Mouse (Mus musculus) liver, embryonic 11.5 days (tissue): ENCODE measurements around the gene Cckbr. TPM values are rescaled to one million over a fixed set of nuclear protein-coding genes. Genes with fewer than 3 reads are reported as not detected.
"Not testable (repeated sequence)": the region's sequence is repeated elsewhere in the genome, so short reads cannot be mapped to it uniquely, and the experiment has no call there.

ENCODE experiments used
- ATAC-seq: fragments of 200-750 bp; cut with Nextera tagmentation; replicated peaks from 2 replicates; pipeline ENCODE4 v1.8.0; 2017; ENCODE audit warnings: moderate number of reproducible peaks, mild to moderate bottlenecking, moderate TSS enrichment, moderate library complexity; ENCODE audit not compliant: low FRiP score
- DNase-seq: peaks from one replicate; pipeline ENCODE4 v3.0.0-alpha.2; 2017; ENCODE audit warnings: low spot score
- H3K27ac ChIP-seq: fragments of 300-500 bp; sonication (generic); 2 replicates; pipeline ENCODE4 v1.5.1; 2014; ENCODE audit warnings: mild to moderate bottlenecking, low read depth, low read length, control low read depth
- H3K27me3 ChIP-seq: fragments of 300-500 bp; sonication (generic); replicated peaks from 2 replicates; pipeline ENCODE4 v1.6.1; 2014; ENCODE audit warnings: low read length, mixed read lengths; ENCODE audit not compliant: control insufficient read depth, insufficient read depth
- H3K36me3 ChIP-seq: fragments of 300-500 bp; sonication (generic); 2 replicates; pipeline ENCODE4 v1.6.1; 2014; ENCODE audit warnings: mild to moderate bottlenecking, low read length, moderate library complexity, mixed read lengths; ENCODE audit not compliant: control insufficient read depth, insufficient read depth
- H3K4me1 ChIP-seq: fragments of 300-500 bp; sonication (generic); replicated peaks from 2 replicates; pipeline ENCODE4 v1.6.1; 2014; ENCODE audit warnings: low read length, mixed read lengths; ENCODE audit not compliant: control insufficient read depth, insufficient read depth
- H3K4me2 ChIP-seq: fragments of 300-500 bp; sonication (generic); 2 replicates; pipeline ENCODE4 v1.6.1; 2014; ENCODE audit warnings: mild to moderate bottlenecking, control low read depth, moderate library complexity
- H3K4me3 ChIP-seq: fragments of 300-500 bp; sonication (generic); 2 replicates; pipeline ENCODE4 v1.5.1; 2014; ENCODE audit warnings: low read depth, low read length, control low read depth
- H3K9ac ChIP-seq: fragments of 300-500 bp; sonication (generic); 2 replicates; pipeline ENCODE4 v1.6.1; 2014; ENCODE audit warnings: low read depth, low read length, control low read depth
- H3K9me3 ChIP-seq: fragments of 300-500 bp; sonication (generic); 2 replicates; pipeline ENCODE4 v1.6.1; 2016; ENCODE audit warnings: low read length, inconsistent platforms, mixed read lengths; ENCODE audit not compliant: control insufficient read depth
- WGBS: fragments of 180-500 bp; shearing (Covaris S2); extraction: QIAGEN DNeasy Blood & Tissue Kit; methylation state at CpG from one replicate; pipeline ENCODE4 v1.1.7; 2014; 5-methylcytosine and 5-hydroxymethylcytosine counted together
- polyA plus RNA-seq: library from polyadenylated mRNA; unstranded; fragments of >200 nt; fragmentation: Nextera tagmentation; extraction: Ambion mirVana; gene quantifications from 2 replicates; pipeline ENCODE4 v1.2.1, GENCODE M21; 2014

Gene Cckbr
- polyA plus RNA-seq, 1 experiment from 2014 or later = 0.05 TPM

DNA sequence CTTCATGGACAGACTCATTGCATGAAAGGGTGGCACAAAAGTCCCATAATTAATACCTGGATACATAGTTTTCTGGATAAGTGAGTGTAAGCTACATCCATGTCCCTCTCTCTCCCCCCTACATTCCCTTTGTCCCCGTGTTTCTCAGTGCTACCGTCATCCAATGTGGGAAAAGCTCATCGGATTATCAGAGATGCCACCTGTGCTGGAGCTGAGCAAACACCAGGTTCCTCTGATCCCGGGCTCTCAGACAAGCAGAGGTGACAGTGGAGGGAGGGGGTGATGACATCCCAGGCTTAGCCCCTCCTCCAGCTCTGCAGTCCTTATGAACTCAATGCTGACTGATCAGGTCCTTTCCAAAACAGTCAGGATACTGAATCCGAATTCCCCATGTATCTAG is 1.2 kb upstream of the Cckbr start:
- H3K4me2 ChIP-seq = no peak overlapping the region
- no peak for ATAC-seq
- peaks cover 31% of the 10 kb centered on the region for H3K27me3 ChIP-seq
- 16% methylated on average over 5 of the region's 5 CpGs for WGBS
- H3K9ac ChIP-seq = no peak overlapping the region
- H3K36me3 ChIP-seq = no peaks in the 10 kb centered on the region
- no peaks in the 10 kb centered on the region for H3K9me3 ChIP-seq
- H3K4me1 ChIP-seq = no peaks in the 10 kb centered on the region
- no peak overlapping the region for H3K4me3 ChIP-seq
- H3K27ac ChIP-seq = no peak overlapping the region
- no peak for DNase-seq

- DNase-seq (no peak), ATAC-seq (peak; percentile 45)
- H3K36me3 ChIP-seq = no peaks in the 10 kb centered on the region
- no peaks in the 10 kb centered on the region for H3K4me1 ChIP-seq
- 7% methylated on average over 10 of the region's 11 CpGs for whole genome bisulfite sequencing
- peaks cover 31% of the 10 kb centered on the region for H3K27me3 ChIP-seq
- peak overlapping the region; percentile 55 for H3K4me2 ChIP-seq
- peak overlapping the region; percentile 26 for H3K4me3 ChIP-seq
- no peaks in the 10 kb centered on the region for H3K9me3 ChIP-seq
- H3K9ac ChIP-seq = no peak overlapping the region
- H3K27ac ChIP-seq = no peak overlapping the region
Measured at GRCm38 (mm10) chr7:105426051-105426450, 520 bp downstream of the Cckbr start.

- DNase-seq (no peak), ATAC-seq (no peak)
- Histone ChIP-seq H3K9ac (no peak overlapping the region), H3K36me3 (no peaks in the 10 kb centered on the region), H3K27me3 (no peaks in the 10 kb centered on the region), H3K4me3 (no peak overlapping the region), H3K4me1 (no peaks in the 10 kb centered on the region), H3K9me3 (no peaks in the 10 kb centered on the region), H3K27ac (no peak overlapping the region), H3K4me2 (no peak overlapping the region)
- 57% methylated on average over 1 of the region's 1 CpGs for WGBS
Measured at GRCm38 (mm10) chr7:105432058-105432457, 6.5 kb downstream of the Cckbr start.

DNA sequence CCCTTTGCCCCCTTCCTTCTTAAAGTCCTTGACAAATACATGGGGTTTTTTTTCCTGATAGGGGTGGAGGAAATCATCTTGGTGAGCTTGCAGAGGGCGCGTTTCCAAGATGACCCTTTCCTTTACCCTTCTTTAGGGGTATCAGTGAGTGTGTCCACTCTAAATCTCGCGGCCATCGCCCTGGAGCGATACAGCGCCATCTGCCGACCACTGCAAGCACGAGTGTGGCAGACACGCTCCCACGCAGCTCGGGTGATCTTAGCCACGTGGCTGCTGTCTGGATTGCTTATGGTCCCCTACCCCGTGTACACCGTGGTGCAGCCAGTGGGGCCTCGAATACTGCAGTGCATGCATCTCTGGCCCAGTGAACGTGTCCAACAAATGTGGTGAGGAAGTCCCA is 8.3 kb downstream of the Cckbr start:
- H3K9ac ChIP-seq = no peak overlapping the region
- 78% methylated on average over 17 of the region's 17 CpGs for WGBS
- no peaks in the 10 kb centered on the region for H3K4me1 ChIP-seq
- H3K4me2 ChIP-seq = no peak overlapping the region
- DNase-seq (no peak), ATAC-seq (no peak)
- H3K27me3 ChIP-seq = no peaks in the 10 kb centered on the region
- no peaks in the 10 kb centered on the region for H3K9me3 ChIP-seq
- no peak overlapping the region for H3K4me3 ChIP-seq
- no peaks in the 10 kb centered on the region for H3K36me3 ChIP-seq
- no peak overlapping the region for H3K27ac ChIP-seq

- no peak for DNase-seq
- ATAC-seq = no peak
- no peak overlapping the region for H3K4me3 ChIP-seq
- no peak overlapping the region for H3K4me2 ChIP-seq
- no peak overlapping the region for H3K27ac ChIP-seq
- WGBS = 61% methylated on average over 22 of the region's 22 CpGs
- no peaks in the 10 kb centered on the region for H3K9me3 ChIP-seq
- no peak overlapping the region for H3K9ac ChIP-seq
- no peaks in the 10 kb centered on the region for H3K36me3 ChIP-seq
- H3K27me3 ChIP-seq = no peaks in the 10 kb centered on the region
- no peaks in the 10 kb centered on the region for H3K4me1 ChIP-seq
Measured at GRCm38 (mm10) chr7:105434798-105435197, 9.3 kb downstream of the Cckbr start.

DNA sequence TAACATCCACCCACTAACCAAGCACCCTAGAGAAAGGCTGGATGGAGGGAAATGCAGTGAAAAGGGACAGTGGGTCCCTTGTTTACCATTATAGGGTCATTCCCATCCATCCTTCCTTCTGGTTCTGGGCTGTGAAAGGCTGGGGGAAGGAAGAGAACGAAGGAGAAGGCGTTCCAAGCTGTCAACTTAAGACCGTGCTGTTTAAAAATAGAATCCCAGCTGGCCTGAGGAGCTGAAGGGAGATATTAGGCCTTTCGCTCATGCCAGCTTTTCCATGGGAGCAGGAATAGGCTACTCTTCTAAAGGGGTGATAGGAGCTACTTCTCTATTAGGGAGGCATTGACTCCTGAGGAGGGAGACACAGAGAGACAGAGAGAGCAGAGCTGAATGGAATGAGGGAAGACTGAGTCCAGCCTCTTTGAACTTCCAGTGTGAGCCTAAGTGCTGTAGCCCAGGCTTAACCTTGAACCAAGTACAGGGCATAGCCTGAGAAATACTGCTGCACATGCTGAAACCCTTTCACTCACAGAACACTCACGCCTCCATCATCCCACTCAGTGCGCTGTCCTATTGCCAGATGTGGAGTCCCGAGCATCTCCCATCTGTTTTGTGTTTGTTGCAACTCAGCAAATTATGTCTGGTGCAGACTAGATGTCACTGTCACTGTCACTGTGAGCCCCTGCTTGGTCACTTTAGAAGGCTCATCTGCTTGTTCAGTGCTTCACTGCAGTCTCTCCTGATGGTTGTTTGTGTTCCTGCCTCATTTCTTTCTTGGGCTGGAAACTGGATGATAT is 12.6 kb downstream of the Cckbr start:
- H3K27ac ChIP-seq = no peak overlapping the region
- no peak for DNase-seq
- H3K36me3 ChIP-seq = no peaks in the 10 kb centered on the region
- H3K4me3 ChIP-seq = no peak overlapping the region
- no peaks in the 10 kb centered on the region for H3K4me1 ChIP-seq
- 70% methylated on average over 7 of the region's 7 CpGs for WGBS
- H3K9me3 ChIP-seq = no peaks in the 10 kb centered on the region
- no peak overlapping the region for H3K4me2 ChIP-seq
- H3K27me3 ChIP-seq = no peaks in the 10 kb centered on the region
- no peak for ATAC-seq
- H3K9ac ChIP-seq = no peak overlapping the region

DNA sequence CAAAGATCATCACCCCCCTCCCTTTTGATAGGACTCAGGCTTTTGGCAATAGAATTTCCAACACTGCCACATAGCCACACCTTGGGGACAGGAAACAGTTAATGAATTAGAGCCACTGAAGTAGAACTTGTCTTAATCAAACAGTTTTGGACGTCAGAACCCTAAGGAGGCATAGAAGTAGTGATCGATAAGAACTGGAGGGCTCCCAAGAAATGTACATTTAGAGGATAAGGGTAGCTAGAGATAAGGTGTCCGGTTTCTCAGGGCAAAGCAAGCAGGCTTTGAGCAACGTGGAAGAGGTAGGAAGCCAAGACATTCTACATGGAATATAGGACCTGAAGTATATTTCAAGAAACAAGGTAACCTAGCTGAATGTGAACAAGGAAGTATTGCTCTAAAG is 15.9 kb downstream of the Cckbr start:
- H3K36me3 ChIP-seq = no peaks in the 10 kb centered on the region
- DNase-seq (no peak), ATAC-seq (no peak)
- WGBS = 48% methylated on average over 4 of the region's 4 CpGs
- H3K4me2 ChIP-seq = no peak overlapping the region
- no peaks in the 10 kb centered on the region for H3K4me1 ChIP-seq
- no peak overlapping the region for H3K4me3 ChIP-seq
- no peak overlapping the region for H3K9ac ChIP-seq
- H3K9me3 ChIP-seq = no peaks in the 10 kb centered on the region
- no peaks in the 10 kb centered on the region for H3K27me3 ChIP-seq
- no peak overlapping the region for H3K27ac ChIP-seq

DNA sequence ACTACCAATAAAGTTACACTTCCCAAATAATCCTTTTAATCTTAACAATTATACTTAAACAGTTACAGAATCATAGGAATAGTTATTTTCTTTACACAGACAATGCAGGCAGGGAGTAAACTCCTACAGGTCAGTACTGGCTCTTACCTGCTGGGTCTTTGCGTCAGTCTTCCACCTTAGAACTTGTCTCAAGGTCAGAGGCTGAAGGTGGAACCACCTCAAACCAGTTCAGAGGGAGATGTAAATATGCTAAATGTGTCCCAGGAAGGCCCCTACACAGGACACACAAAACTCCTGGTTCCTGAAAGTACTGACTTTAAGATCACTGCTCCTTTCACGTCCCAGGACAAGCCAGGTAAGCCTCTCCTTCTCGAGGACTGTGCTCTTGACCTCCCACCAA is 19.5 kb downstream of the Cckbr start:
- no peak overlapping the region for H3K9ac ChIP-seq
- H3K9me3 ChIP-seq = no peaks in the 10 kb centered on the region
- no peak overlapping the region for H3K4me3 ChIP-seq
- H3K4me1 ChIP-seq = no peaks in the 10 kb centered on the region
- ATAC-seq (no peak), DNase-seq (no peak)
- H3K27me3 ChIP-seq = no peaks in the 10 kb centered on the region
- no peaks in the 10 kb centered on the region for H3K36me3 ChIP-seq
- no peak overlapping the region for H3K27ac ChIP-seq
- H3K4me2 ChIP-seq = no peak overlapping the region
- WGBS = 57% methylated on average over 3 of the region's 3 CpGs

DNA sequence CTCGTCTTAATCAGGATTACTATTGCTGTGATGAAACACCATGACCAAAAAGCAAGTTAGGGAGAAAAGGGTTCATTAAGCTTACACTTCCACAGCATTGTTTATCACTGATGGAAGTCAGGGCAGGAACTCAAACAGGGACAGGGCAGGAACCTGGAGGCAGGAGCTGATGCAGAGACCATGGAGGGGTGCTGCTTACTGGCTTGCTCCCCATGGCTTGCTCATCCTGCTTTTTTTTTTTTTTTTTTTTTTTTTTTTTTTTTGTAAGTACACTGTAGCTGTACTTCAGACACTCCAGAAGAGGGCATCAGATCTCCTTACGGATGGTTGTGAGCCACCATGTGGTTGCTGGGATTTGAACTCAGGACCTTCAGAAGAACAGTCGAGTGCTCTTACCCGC is 27.8 kb downstream of the Cckbr start:
- not testable (repeated sequence) for DNase-seq, H3K9me3 ChIP-seq, H3K36me3 ChIP-seq, H3K4me3 ChIP-seq, H3K4me2 ChIP-seq, ATAC-seq, H3K27me3 ChIP-seq, H3K4me1 ChIP-seq, H3K9ac ChIP-seq, H3K27ac ChIP-seq
- WGBS = 81% methylated on average over 4 of the region's 4 CpGs
